Mouse (Mus musculus): ENCODE data around the gene Rnase4. TPM values are rescaled to one million over a fixed set of nuclear protein-coding genes. Genes with fewer than 3 reads are reported as not detected.

Gene Rnase4
- polyA plus RNA-seq, 2 experiments = 59.4 to 66.2 TPM

- Histone ChIP-seq H3K4me2 (replicated peaks; ENCODE audit: low read depth, low read length, severe bottlenecking) (peak overlapping the region; percentile 69), H3K36me3 (ENCODE audit: control insufficient read depth, insufficient read depth, low read length) (no peaks in the 10 kb centered on the region), H3K27me3 (ENCODE audit: control insufficient read depth, insufficient read depth, low read length) (no peaks in the 10 kb centered on the region), H3K27ac (replicated peaks; ENCODE audit: low read depth, low read length) (peak overlapping the region; percentile 71), H3K9ac (ENCODE audit: low read depth, low read length, severe bottlenecking) (peak overlapping the region; percentile 67), H3K4me3 (replicated peaks; ENCODE audit: low read length) (peak overlapping the region; percentile 66), H3K4me1 (ENCODE audit: control insufficient read depth, insufficient read depth, low read length) (no peaks in the 10 kb centered on the region), H3K9me3 (ENCODE audit: control insufficient read depth, low read length) (no peaks in the 10 kb centered on the region)
- TF ChIP-seq POLR2A (IDR thresholded peaks at IDR 0.05; ENCODE audit: borderline replicate concordance, extremely low read depth, insufficient read depth, insufficient read length) = no peak
- peak; percentile 98 for DNase-seq (ENCODE audit: low spot score)
- WGBS = under 1% methylated on average over 34 of the region's 34 CpGs
- peak; percentile 92 for ATAC-seq (ENCODE audit: low FRiP score, low read depth)
Measured at GRCm38 (mm10) chr14:51088970-51089673, 1.8 kb upstream of the Rnase4 start.

GRCm38 (mm10) chr14:51089674-51090076 is 1.2 kb upstream of the Rnase4 start:
- Histone ChIP-seq H3K36me3 (ENCODE audit: control insufficient read depth, insufficient read depth, low read length) (no peaks in the 10 kb centered on the region), H3K4me3 (replicated peaks; ENCODE audit: low read length) (peak overlapping the region; percentile 66), H3K4me1 (ENCODE audit: control insufficient read depth, insufficient read depth, low read length) (no peaks in the 10 kb centered on the region), H3K9ac (ENCODE audit: low read depth, low read length, severe bottlenecking) (peak overlapping the region; percentile 67), H3K9me3 (ENCODE audit: control insufficient read depth, low read length) (no peaks in the 10 kb centered on the region), H3K27ac (replicated peaks; ENCODE audit: low read depth, low read length) (peak overlapping the region; percentile 83), H3K27me3 (ENCODE audit: control insufficient read depth, insufficient read depth, low read length) (no peaks in the 10 kb centered on the region), H3K4me2 (replicated peaks; ENCODE audit: low read depth, low read length, severe bottlenecking) (peak overlapping the region; percentile 69)
- TF ChIP-seq POLR2A (IDR thresholded peaks at IDR 0.05; ENCODE audit: borderline replicate concordance, extremely low read depth, insufficient read depth, insufficient read length) = no peak
- under 1% methylated on average over 15 of the region's 15 CpGs for WGBS
- ATAC-seq (ENCODE audit: low FRiP score, low read depth) = no peak; the same call in 1 of the 2 replicates
- DNase-seq (ENCODE audit: low spot score) = no peak

GRCm38 (mm10) chr14:51090077-51090781 is 648 bp upstream of the Rnase4 start:
- Histone ChIP-seq H3K9me3 (ENCODE audit: control insufficient read depth, low read length) (no peaks in the 10 kb centered on the region), H3K9ac (ENCODE audit: low read depth, low read length, severe bottlenecking) (peak overlapping the region; percentile 67), H3K4me2 (replicated peaks; ENCODE audit: low read depth, low read length, severe bottlenecking) (peak overlapping the region; percentile 69), H3K4me1 (ENCODE audit: control insufficient read depth, insufficient read depth, low read length) (no peaks in the 10 kb centered on the region), H3K36me3 (ENCODE audit: control insufficient read depth, insufficient read depth, low read length) (no peaks in the 10 kb centered on the region), H3K27me3 (ENCODE audit: control insufficient read depth, insufficient read depth, low read length) (no peaks in the 10 kb centered on the region), H3K4me3 (replicated peaks; ENCODE audit: low read length) (peak overlapping the region; percentile 66), H3K27ac (replicated peaks; ENCODE audit: low read depth, low read length) (peak overlapping the region; percentile 83)
- under 1% methylated on average over 27 of the region's 27 CpGs for WGBS
- ATAC-seq (ENCODE audit: low FRiP score, low read depth) = peak; percentile 75
- 0 out of 2 replicates have a peak, but pooled peaks have one; percentile 28 for TF ChIP-seq POLR2A (IDR thresholded peaks at IDR 0.05; ENCODE audit: borderline replicate concordance, extremely low read depth, insufficient read depth, insufficient read length)
- peak; percentile 90 for DNase-seq (ENCODE audit: low spot score)

- no peak overlapping the region for H3K27ac ChIP-seq (replicated peaks; ENCODE audit: low read depth, low read length)
- no peak for TF ChIP-seq POLR2A (IDR thresholded peaks at IDR 0.05; ENCODE audit: borderline replicate concordance, extremely low read depth, insufficient read depth, insufficient read length)
- H3K4me3 ChIP-seq (replicated peaks; ENCODE audit: low read length) = peak overlapping the region; percentile 66
- H3K36me3 ChIP-seq (ENCODE audit: control insufficient read depth, insufficient read depth, low read length) = no peaks in the 10 kb centered on the region
- H3K9me3 ChIP-seq (ENCODE audit: control insufficient read depth, low read length) = no peaks in the 10 kb centered on the region
- ATAC-seq (ENCODE audit: low FRiP score, low read depth) = no peak
- no peaks in the 10 kb centered on the region for H3K4me1 ChIP-seq (ENCODE audit: control insufficient read depth, insufficient read depth, low read length)
- H3K27me3 ChIP-seq (ENCODE audit: control insufficient read depth, insufficient read depth, low read length) = no peaks in the 10 kb centered on the region
- 54% methylated on average over 8 of the region's 8 CpGs for WGBS
- H3K9ac ChIP-seq (ENCODE audit: low read depth, low read length, severe bottlenecking) = no peak overlapping the region
- no peak for DNase-seq (ENCODE audit: low spot score)
- H3K4me2 ChIP-seq (replicated peaks; ENCODE audit: low read depth, low read length, severe bottlenecking) = peak overlapping the region; percentile 69; the same call in 1 of the 2 replicates
Measured at GRCm38 (mm10) chr14:51092073-51092620, 1.3 kb downstream of the Rnase4 start.

- Histone ChIP-seq H3K27me3 (ENCODE audit: control insufficient read depth, insufficient read depth, low read length) (no peaks in the 10 kb centered on the region), H3K9me3 (ENCODE audit: control insufficient read depth, low read length) (no peaks in the 10 kb centered on the region), H3K36me3 (ENCODE audit: control insufficient read depth, insufficient read depth, low read length) (no peaks in the 10 kb centered on the region), H3K27ac (replicated peaks; ENCODE audit: low read depth, low read length) (no peak overlapping the region), H3K4me3 (replicated peaks; ENCODE audit: low read length) (no peak overlapping the region), H3K9ac (ENCODE audit: low read depth, low read length, severe bottlenecking) (no peak overlapping the region), H3K4me1 (ENCODE audit: control insufficient read depth, insufficient read depth, low read length) (no peaks in the 10 kb centered on the region), H3K4me2 (replicated peaks; ENCODE audit: low read depth, low read length, severe bottlenecking) (no peak overlapping the region)
- DNase-seq (ENCODE audit: low spot score) (no peak), ATAC-seq (ENCODE audit: low FRiP score, low read depth) (no peak)
- WGBS = 20% methylated on average over 3 of the region's 3 CpGs
- no peak for TF ChIP-seq POLR2A (IDR thresholded peaks at IDR 0.05; ENCODE audit: borderline replicate concordance, extremely low read depth, insufficient read depth, insufficient read length)
Measured at GRCm38 (mm10) chr14:51093496-51093895, 2.6 kb downstream of the Rnase4 start.

Data from limb, embryonic 14.5 days (tissue).